Mouse (Mus musculus) lung, embryonic 15.5 days (tissue): ENCODE results near the gene Fem1a. TPM values are rescaled to one million over a fixed set of nuclear protein-coding genes. Genes with fewer than 3 reads are reported as not detected.
A peak's percentile ranks its signal among the peaks of the same experiment; 100 is the strongest.

Source experiments
- ATAC-seq: fragments of 200-750 bp; cut with Nextera tagmentation; 2 replicates; pipeline ENCODE4 v1.8.0; 2017; ENCODE audit warnings: moderate number of reproducible peaks, borderline replicate concordance; ENCODE audit not compliant: low FRiP score, low TSS enrichment; ENCODE audit errors: extremely low read depth
- H3K27ac ChIP-seq: fragments of 300-500 bp; sonication (generic); 2 replicates; pipeline ENCODE4 v1.5.1; 2015; ENCODE audit warnings: moderate library complexity, mild to moderate bottlenecking, inconsistent platforms
- H3K27me3 ChIP-seq: fragments of 300-500 bp; sonication (generic); 2 replicates; pipeline ENCODE4 v1.6.1; 2015; ENCODE audit warnings: inconsistent platforms
- H3K36me3 ChIP-seq: fragments of 300-500 bp; sonication (generic); 2 replicates; pipeline ENCODE4 v1.6.1; 2015; ENCODE audit warnings: inconsistent platforms
- H3K4me1 ChIP-seq: fragments of 300-500 bp; sonication (generic); 2 replicates; pipeline ENCODE4 v1.6.1; 2015; ENCODE audit warnings: inconsistent platforms
- H3K4me2 ChIP-seq: fragments of 300-500 bp; sonication (generic); 2 replicates; pipeline ENCODE4 v1.6.1; 2015; ENCODE audit warnings: inconsistent platforms, mild to moderate bottlenecking, moderate library complexity
- H3K4me3 ChIP-seq: fragments of 300-500 bp; sonication (generic); 2 replicates; pipeline ENCODE4 v1.5.1; 2015; ENCODE audit warnings: mild to moderate bottlenecking, inconsistent platforms
- H3K9ac ChIP-seq: fragments of 300-500 bp; sonication (generic); 2 replicates; pipeline ENCODE4 v1.6.1; 2015; ENCODE audit warnings: inconsistent platforms
- H3K9me3 ChIP-seq: fragments of 300-500 bp; sonication (generic); 2 replicates; pipeline ENCODE4 v1.6.1; 2016; ENCODE audit warnings: inconsistent platforms
- WGBS: fragments of 180-500 bp; shearing (Covaris S2); methylation state at CpG from one replicate; pipeline ENCODE4 v1.1.7; 2015; 5-methylcytosine and 5-hydroxymethylcytosine counted together
- polyA plus RNA-seq: library from polyadenylated mRNA; unstranded; fragments of >200 nt; fragmentation: Nextera tagmentation; extraction: Ambion mirVana; gene quantifications from 2 replicates; pipeline ENCODE4 v1.2.1, GENCODE M21; 2015

The Fem1a gene
- polyA plus RNA-seq, 1 experiment from 2014 or later = 13.3 TPM

DNA sequence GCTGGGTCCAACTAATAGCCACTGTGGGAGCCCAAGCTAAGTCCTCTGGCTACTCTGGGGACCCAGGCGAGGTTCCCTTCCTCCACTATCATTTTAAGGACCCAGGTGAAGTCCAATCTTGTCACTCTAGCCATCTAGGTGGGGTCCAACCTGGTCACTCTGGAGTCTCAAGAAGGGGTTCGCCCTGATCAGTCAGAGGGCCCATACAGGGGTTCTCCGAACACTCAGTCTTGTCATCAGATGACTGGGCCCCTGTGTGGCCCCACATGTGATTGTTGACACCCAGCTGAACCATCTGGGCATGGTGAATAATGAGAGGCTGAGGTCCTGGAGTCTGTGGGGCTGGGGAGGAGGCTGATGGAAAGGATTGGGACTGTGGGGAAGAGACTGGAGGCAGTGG is 13.1 kb downstream of the Fem1a start:
- H3K9ac ChIP-seq = no peak overlapping the region
- H3K4me3 ChIP-seq = peak overlapping the region; percentile 34; the same call in 1 of the 2 replicates
- 68% methylated on average over 3 of the region's 3 CpGs for WGBS
- peaks cover 27% of the 10 kb centered on the region for H3K36me3 ChIP-seq
- peak overlapping the region; percentile 62 for H3K4me2 ChIP-seq
- no peaks in the 10 kb centered on the region for H3K9me3 ChIP-seq
- no peaks in the 10 kb centered on the region for H3K27me3 ChIP-seq
- ATAC-seq = no peak
- peaks cover 18% of the 10 kb centered on the region for H3K4me1 ChIP-seq
- H3K27ac ChIP-seq = peak overlapping the region; percentile 67; the same call in 1 of the 2 replicates

DNA sequence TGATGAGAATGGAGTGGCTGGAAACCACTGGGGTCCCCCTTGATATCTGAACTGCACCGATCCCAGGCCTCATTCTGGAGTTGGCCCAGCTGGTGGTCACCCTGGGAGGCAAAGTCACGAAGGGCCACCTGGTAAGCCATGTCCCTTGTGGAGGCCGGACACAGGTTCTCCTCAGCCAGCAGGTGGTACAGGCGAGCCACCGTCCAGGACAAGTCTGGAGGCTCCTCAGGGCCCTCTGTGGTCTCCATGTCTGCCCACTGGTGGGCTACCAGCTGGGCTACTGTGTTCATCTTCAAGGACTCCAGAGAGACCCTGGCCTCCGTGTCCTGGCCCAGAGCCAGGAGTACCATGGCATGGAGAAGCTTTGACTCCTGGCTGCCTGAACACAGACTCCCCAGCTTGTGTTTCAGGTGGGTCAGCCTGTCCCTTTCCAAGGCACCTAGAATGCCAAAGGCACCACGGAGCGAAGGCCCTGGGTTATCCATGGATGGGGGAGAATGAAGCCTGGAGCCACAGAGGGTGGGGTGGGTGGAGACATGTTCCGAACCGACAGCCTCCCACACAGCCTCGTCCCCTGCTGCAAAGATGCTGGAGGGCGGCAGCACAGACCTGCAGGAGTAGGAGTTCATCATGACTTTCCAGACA is 15.1 kb downstream of the Fem1a start:
- ATAC-seq = no peak
- 83% methylated on average over 12 of the region's 12 CpGs for WGBS

DNA sequence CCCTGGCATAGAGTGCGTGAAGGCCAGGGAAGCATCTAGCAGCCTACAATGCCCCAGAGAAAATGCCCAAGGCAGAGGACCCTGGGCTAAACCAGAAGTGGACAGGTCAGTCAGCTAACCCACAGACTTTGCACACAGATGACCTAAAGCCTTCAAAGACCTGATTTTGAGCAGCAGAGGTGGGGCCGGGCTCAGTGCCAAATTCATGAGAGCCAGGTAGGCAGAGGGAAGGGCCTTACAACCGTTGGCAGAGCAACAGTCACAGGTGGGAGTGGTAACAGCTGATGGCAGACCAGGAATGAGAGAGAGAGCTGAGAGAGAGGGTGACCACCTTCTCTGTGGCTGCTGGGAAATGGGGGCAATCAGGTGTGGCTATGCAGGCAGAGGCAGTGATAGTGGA is 16.0 kb downstream of the Fem1a start:
- WGBS = 71% methylated on average over 3 of the region's 3 CpGs
- no peaks in the 10 kb centered on the region for H3K9me3 ChIP-seq
- no peaks in the 10 kb centered on the region for H3K27me3 ChIP-seq
- H3K27ac ChIP-seq = no peak overlapping the region; the same call in 1 of the 2 replicates
- H3K9ac ChIP-seq = no peak overlapping the region
- no peak for ATAC-seq
- no peak overlapping the region for H3K4me3 ChIP-seq
- H3K4me2 ChIP-seq = no peak overlapping the region
- peaks cover 33% of the 10 kb centered on the region for H3K4me1 ChIP-seq
- H3K36me3 ChIP-seq = peaks cover 22% of the 10 kb centered on the region

More for the DNA sequence above, 15.1 kb downstream of the Fem1a start:
- no peak overlapping the region for H3K9ac ChIP-seq
- H3K4me3 ChIP-seq = no peak overlapping the region
- H3K27ac ChIP-seq = no peak overlapping the region
- H3K27me3 ChIP-seq = no peaks in the 10 kb centered on the region
- H3K4me2 ChIP-seq = no peak overlapping the region
- H3K36me3 ChIP-seq = peaks cover 22% of the 10 kb centered on the region
- no peaks in the 10 kb centered on the region for H3K9me3 ChIP-seq
- H3K4me1 ChIP-seq = peaks cover 24% of the 10 kb centered on the region

DNA sequence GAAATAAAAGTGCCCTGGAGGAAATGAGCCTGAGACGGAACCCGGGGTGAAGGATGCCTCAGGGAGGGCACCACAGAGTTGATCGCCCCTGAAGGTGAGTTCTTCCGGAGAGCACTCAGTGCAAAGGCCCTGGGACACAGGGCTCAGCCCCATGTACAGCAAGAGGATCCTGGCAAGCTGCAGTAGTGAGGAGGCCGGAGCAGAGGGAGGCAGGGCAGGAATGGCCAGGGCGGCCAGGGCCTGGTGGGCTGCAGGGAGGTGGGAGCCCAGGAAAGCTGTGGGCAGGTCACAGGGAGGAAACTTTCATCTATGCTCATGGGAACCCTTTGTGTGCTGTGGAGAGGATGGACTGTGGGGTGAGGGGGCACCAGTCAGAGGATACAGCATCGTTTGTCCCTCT is 16.9 kb downstream of the Fem1a start:
- Histone ChIP-seq H3K4me3 (no peak overlapping the region), H3K9ac (no peak overlapping the region), H3K4me1 (peaks cover 36% of the 10 kb centered on the region), H3K9me3 (no peaks in the 10 kb centered on the region), H3K27ac (no peak overlapping the region; the same call in 1 of the 2 replicates), H3K4me2 (no peak overlapping the region), H3K27me3 (no peaks in the 10 kb centered on the region), H3K36me3 (peaks cover 25% of the 10 kb centered on the region)
- WGBS = 75% methylated on average over 7 of the region's 7 CpGs
- ATAC-seq = no peak

DNA sequence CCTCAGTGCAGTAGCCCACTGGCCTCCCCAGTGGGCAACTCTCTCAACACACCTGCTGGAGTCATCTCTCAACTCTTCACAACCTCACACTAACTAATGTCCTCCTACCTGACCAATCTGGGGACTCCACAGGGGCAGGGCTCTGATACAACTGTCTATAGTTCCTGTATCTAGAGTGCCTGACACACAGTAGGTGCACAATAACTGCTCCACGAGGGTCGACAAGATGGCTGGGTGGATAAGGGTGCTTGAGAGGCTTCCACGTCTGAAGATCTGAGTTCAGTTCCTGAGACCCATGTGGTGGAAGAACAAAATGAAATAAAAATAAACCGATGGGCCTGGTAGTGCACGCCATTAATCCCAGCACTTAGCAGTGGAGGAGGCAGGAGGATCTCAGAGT is 17.4 kb downstream of the Fem1a start:
- no peak for ATAC-seq
- H3K27ac ChIP-seq = no peak overlapping the region
- no peak overlapping the region for H3K9ac ChIP-seq
- no peaks in the 10 kb centered on the region for H3K9me3 ChIP-seq
- 80% methylated on average over 5 of the region's 5 CpGs for WGBS
- peaks cover 36% of the 10 kb centered on the region for H3K4me1 ChIP-seq
- no peak overlapping the region for H3K4me3 ChIP-seq
- no peak overlapping the region for H3K4me2 ChIP-seq
- peaks cover 28% of the 10 kb centered on the region for H3K36me3 ChIP-seq
- H3K27me3 ChIP-seq = no peaks in the 10 kb centered on the region

DNA sequence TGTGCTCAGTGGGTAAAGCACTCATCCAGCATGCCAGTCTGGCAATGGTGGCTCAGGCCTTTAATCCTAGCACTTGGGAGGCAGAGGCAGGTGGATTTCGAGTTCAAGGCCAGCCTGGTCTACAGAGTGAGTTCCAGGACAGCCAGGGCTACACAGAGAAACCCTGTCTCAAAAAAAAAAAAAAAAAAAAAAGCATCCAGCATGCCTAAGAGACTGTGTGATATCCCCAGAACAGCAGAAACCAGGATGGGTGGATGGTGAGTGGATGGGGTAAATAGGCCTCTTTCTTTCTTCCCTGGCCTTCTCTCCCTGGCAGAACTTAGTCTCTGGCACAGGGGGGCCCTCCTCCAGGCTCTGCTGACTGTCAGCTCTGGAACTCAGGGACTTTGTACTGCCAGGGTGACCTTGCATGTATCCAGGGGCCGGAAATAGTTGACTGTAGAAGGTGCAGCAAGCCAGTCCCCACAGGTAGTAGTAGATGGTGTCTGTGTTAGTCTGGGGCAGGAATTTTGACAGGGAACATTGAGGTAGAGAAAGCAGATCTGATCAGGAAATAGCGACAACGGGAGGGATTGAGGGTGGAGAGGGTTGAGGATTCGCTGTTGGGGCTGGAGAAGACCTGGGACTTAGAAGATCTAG is 19.4 kb downstream of the Fem1a start:
- whole genome bisulfite sequencing = 26% methylated on average over 5 of the region's 5 CpGs
- peaks cover 35% of the 10 kb centered on the region for H3K36me3 ChIP-seq
- peak; percentile 1; the same call in 1 of the 2 replicates for ATAC-seq

DNA sequence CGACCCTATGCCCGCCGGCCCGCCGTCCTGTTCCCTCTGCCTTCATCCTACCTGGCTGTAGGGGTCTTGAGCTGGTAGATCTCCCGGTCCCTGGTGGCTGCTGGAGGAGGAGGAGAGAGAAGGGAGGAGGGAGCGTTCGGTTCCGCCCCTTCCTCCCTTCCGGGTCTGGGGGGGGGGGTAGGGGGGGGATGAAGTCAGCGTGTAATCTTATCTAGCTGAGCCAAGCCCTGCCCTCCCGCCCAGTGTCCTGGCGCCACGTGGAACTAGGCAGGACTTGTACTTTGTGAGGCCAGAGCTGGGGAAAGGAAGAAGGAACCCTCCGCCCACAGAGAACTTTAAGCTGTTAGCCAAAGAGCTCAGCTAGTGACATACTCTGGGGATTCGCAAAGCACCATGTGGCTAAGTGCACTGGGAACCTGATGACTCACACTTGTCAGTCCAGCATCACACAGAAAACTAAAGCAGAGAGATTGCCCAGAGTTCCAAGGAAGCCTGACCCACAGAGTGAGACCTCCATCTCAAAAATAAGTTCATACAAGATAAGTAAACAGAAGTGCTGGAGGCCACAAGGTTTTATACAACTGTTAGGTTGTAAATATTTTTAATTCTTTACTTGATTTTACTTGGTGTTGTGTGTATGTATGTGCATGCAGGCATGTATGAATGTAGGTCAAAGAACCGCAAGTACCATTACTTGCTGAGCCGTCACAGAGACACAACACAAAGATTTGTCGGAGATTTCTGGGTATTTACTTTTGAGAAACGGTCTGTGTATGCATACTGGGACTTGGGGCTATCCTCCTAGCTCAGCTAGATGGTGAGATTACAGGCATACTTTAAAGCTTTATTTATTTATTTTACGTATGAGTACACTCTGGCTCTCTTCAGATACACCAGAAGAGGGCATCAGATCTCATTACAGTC is 20.3 kb downstream of the Fem1a start, which contains the start of gene Ticam1:
Gene Ticam1, minus strand, starts transcription at position 144 of the 924 bp plus-strand sequence.
- H3K9me3 ChIP-seq = no peaks in the 10 kb centered on the region
- H3K27ac ChIP-seq = peak within 1 kb of the TSS; percentile 94
- H3K4me1 ChIP-seq = peaks cover 36% of the 10 kb centered on the region
- no peaks in the 10 kb centered on the region for H3K27me3 ChIP-seq
- peak within 1 kb of the TSS; percentile 61 for H3K9ac ChIP-seq
- WGBS = 2% methylated on average over 19 of the region's 21 CpGs
- H3K36me3 ChIP-seq = peaks cover 36% of the 10 kb centered on the region
- peak within 1 kb of the TSS; percentile 57 for H3K4me3 ChIP-seq
- peak; percentile 93 for ATAC-seq
- H3K4me2 ChIP-seq = peak within 1 kb of the TSS; percentile 75

More for the DNA sequence above, 19.4 kb downstream of the Fem1a start:
- peak overlapping the region; percentile 94 for H3K27ac ChIP-seq
- no peaks in the 10 kb centered on the region for H3K27me3 ChIP-seq
- peak overlapping the region; percentile 75 for H3K4me2 ChIP-seq
- H3K9me3 ChIP-seq = no peaks in the 10 kb centered on the region
- peak overlapping the region; percentile 61 for H3K9ac ChIP-seq
- peak overlapping the region; percentile 57 for H3K4me3 ChIP-seq
- H3K4me1 ChIP-seq = peaks cover 36% of the 10 kb centered on the region

DNA sequence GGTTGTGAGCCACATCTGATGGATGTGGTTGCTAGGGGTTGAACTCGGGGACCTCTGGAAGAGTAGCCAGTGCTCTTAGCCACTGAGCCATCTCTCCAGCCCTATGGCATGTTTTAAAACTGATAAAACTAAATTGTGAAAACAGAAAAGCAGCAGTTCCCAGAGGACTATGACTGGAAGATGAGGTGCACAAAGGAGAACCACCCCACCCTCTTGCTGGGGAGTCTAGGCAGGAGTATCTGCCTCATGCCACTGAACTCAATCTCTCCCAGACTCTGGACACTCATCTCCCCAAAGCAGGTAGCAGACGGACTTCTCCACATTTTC is 20.9 kb downstream of the Fem1a start:
- peaks cover 35% of the 10 kb centered on the region for H3K36me3 ChIP-seq
- peak overlapping the region; percentile 94 for H3K27ac ChIP-seq
- no peaks in the 10 kb centered on the region for H3K27me3 ChIP-seq
- 27% methylated on average over 2 of the region's 2 CpGs for WGBS
- no peak for ATAC-seq
- H3K4me1 ChIP-seq = peaks cover 34% of the 10 kb centered on the region
- H3K9me3 ChIP-seq = no peaks in the 10 kb centered on the region
- H3K9ac ChIP-seq = no peak overlapping the region
- H3K4me3 ChIP-seq = no peak overlapping the region
- peak overlapping the region; percentile 75 for H3K4me2 ChIP-seq

DNA sequence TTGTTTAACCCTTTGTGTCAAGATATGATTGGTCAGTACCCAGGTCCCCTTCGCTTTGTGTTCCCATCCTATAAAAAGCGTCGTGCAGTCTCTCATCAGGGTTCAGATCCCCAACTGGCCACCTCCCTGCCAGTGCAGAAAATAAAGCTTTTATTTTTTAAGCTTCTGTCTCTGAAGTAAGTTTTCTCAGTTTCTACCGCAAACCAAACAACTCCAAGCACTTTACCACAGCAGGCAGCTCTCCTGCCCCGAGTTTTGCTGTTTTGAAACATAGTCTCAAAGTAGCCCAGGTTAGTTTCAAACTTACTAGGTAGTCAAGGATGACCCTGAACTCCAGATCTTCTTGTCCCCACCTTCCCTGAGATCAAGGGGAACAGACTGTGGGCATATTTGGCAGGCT is 21.7 kb downstream of the Fem1a start:
- Histone ChIP-seq H3K9me3 (no peaks in the 10 kb centered on the region), H3K4me1 (peaks cover 26% of the 10 kb centered on the region), H3K27me3 (no peaks in the 10 kb centered on the region), H3K4me2 (no peak overlapping the region), H3K36me3 (peaks cover 42% of the 10 kb centered on the region), H3K9ac (no peak overlapping the region), H3K27ac (no peak overlapping the region), H3K4me3 (no peak overlapping the region)
- WGBS = 86% methylated on average over 5 of the region's 5 CpGs
- no peak for ATAC-seq

DNA sequence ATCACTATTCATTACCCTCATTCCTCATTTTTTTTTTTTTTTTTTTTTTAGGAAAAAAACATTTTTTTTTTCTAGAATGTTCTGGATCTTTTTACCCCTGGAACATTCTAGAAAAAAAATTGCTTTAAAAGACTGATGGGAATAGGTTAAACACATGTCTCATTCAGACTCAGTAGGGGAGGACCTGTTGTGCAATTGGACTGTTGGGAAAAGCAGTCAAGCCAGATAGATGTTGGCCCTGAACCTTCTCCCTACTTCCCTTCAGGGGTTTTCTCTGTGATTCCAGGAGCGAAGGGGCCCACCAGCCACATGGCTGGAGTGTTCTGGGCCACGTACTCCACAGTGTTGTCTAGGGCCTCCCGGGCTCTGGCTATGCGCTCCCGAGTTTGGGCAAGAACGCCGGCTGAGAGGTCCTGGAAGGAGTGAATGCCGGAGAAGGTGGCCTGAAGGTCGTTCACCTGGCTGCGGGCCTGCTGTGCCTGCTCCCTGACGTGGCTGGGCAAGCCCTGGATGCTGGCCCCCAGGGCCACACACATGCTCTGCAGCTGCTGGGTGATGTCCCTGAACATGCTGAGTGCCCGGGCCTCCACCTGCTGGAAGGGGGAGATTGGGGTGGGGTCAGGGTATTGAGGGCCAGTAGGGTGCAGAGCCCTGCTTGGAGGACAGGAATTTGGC is 23.0 kb downstream of the Fem1a start:
- 90% methylated on average over 12 of the region's 12 CpGs for WGBS
- no peak for ATAC-seq
- H3K36me3 ChIP-seq = peaks cover 47% of the 10 kb centered on the region
- no peak overlapping the region for H3K9ac ChIP-seq
- H3K4me1 ChIP-seq = peaks cover 18% of the 10 kb centered on the region
- no peak overlapping the region for H3K4me2 ChIP-seq
- H3K27ac ChIP-seq = no peak overlapping the region
- no peak overlapping the region for H3K4me3 ChIP-seq
- H3K27me3 ChIP-seq = no peaks in the 10 kb centered on the region
- H3K9me3 ChIP-seq = no peaks in the 10 kb centered on the region

DNA sequence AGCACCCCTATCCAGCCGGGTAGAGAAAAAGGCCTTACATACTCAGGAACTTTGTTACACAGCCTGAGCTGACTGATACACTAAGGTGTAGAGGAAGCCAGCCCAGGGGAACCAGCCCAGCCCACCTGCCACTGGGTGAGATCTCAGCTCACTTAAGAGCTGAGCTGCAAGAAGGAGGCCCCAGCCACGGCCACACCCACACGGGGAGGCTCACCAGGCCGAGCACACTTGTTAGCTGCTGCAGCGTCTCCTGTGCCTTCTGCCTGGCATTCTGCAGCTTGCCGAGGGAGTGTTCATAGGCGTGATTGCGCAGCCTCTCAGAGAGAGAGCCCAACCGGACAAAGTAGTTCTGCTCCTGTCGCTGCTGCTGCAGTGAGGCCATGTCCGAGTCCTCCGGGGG is 24.6 kb downstream of the Fem1a start:
- 89% methylated on average over 12 of the region's 12 CpGs for WGBS
- peaks cover 63% of the 10 kb centered on the region for H3K36me3 ChIP-seq
- no peak overlapping the region for H3K27ac ChIP-seq
- no peak overlapping the region for H3K4me2 ChIP-seq
- ATAC-seq = no peak
- no peak overlapping the region for H3K4me3 ChIP-seq
- no peaks in the 10 kb centered on the region for H3K9me3 ChIP-seq
- H3K9ac ChIP-seq = no peak overlapping the region
- H3K27me3 ChIP-seq = no peaks in the 10 kb centered on the region
- H3K4me1 ChIP-seq = peaks cover 12% of the 10 kb centered on the region
